Mouse (Mus musculus): ENCODE results near the gene Atp5f1.
"Not testable (repeated sequence)": the region's sequence is repeated elsewhere in the genome, so short reads cannot be mapped to it uniquely, and the experiment has no call there.

The Atp5f1 gene

GRCm38 (mm10) chr3:105959999-105960398, at the start of gene Atp5f1:
TSS of gene Atp5f1 (minus strand) at chr3:105960099.
- DNase-seq (ENCODE audit: low read depth, low spot score), result peak; percentile 9

- peak; percentile 57 for DNase-seq (ENCODE audit: low read depth, low spot score)
These were observed 43.5 kb upstream of the Atp5f1 start for GRCm38 (mm10) chr3:106003360-106003759.

DNA sequence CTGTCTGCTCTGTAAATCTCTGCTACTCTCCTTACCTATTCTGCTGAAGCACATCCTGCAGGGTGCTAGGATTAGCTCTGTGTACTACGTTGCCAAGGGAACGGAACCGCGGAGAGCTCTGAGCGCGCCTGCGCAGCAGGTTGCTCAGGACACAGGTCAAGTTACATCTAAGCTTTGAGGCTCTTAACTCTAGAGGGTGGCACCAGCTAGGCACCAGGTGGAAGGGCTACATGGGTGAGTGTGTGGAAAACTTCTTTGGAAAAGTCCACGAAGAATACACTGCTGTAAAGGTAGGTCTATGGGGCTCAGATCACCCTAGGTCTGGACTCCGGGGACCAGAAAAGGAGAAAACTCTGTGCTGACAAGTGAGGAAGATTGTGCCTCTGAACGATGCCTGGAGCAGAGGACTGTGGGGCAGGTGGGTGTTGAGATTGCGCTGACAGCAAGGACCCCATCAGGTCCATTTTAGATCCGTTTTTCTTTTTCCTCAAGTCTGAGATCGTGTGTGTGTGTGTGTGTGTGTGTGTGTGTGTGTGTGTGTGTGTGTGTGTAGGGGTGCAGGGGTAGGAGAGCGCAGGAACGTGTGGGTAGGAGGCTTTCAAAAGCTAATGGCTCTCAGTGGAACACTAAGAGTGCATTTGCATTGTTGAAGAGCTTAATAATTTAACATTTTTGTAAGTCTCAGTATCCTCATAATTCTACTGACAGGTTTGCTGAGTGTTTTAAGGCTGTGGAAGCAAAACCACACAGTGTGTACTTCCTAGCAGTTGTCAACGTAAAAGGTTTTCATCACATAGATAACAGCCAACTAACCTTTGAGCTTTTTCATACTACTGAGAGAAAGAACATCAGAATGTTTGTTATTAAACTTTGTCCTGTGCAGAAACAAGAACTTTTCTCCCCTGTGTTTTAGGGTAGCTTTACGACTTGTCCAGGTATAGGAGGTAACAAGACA, 41.8 kb upstream of the Atp5f1 start:
- DNase-seq (ENCODE audit: low read depth, low spot score), result peak; percentile 88

GRCm38 (mm10) chr3:106000707-106001375, 40.9 kb upstream of the Atp5f1 start:
- DNase-seq (ENCODE audit: low read depth, low spot score), result no peak

DNA sequence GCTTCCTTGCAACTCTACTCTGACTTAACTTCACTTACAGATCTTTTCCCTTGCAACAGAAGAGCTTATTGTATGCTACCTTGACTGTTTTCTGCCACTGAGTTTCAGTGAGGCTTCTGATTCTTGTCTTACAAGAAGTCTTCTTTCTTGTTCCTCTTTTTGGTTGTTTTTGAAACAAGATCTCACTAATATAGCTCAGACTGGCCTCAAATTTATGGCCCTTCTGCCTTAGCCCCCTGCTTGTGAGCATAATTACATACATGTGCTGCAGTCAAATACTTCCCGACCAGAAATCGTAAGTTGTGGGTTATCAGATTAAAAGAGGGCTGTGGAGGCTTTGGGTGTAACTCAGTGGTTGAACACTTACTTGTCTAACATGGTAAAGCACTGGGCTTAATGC, 34.8 kb upstream of the Atp5f1 start:
- DNase-seq (ENCODE audit: low read depth, low spot score), result no peak

DNA sequence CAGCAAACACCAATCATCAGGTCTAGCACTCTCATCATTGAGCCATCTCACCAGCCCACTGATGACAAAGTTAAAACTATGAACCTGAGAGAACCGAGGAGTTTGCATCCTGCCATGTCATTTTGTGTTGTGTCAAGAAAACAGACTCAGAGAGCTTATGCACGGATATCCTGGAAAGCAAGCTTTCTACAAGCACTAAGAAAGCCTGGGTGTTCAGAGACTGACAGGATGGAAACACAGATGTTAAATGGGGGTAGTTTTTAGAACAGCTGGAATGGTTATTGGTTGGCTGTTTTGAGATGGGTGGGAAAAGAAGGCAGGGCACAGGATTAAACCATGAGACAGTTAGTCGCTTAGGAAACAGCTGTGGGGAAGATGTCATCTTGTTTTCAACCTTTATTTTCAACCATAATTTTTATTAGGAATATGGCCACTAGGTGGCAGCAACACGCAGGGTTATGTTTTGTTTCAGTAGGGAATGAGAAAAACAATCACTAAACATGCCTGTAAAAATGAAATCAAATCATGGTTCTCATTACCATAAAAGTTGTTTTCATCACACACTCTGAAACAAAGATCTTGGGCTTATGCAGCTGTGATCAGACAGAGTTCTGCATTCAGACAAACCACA, 31.9 kb upstream of the Atp5f1 start:
- DNase-seq (ENCODE audit: low read depth, low spot score), result peak; percentile 79

- not testable (repeated sequence) for DNase-seq (ENCODE audit: low read depth, low spot score)
These were observed 29.7 kb upstream of the Atp5f1 start for GRCm38 (mm10) chr3:105989611-105990010.

GRCm38 (mm10) chr3:105974174-105974573, 14.3 kb upstream of the Atp5f1 start:
- no peak for DNase-seq (ENCODE audit: low read depth, low spot score)

DNA sequence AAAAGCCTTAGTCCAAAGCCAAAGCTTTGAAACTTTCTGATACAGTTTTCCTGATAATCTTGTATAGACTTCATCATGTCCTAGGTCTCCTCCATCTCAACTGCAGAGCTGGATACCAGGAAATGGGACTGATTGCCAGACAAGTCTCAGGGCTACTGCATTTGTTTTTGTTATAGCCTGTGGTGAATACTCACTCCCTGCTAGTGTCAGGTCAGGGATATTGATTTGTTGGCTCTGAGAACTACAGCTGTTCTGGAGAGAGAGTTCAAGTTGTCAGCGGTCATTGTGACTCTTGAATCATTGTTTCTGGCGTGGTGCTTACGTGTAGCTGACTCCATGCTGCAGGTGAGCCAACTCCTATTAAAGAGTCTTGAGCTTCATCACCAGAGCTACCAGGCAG, 13.5 kb upstream of the Atp5f1 start, which contains the start of gene Ovgp1:
Ovgp1 (plus strand) TSS at position 301 of the 400 bp plus-strand sequence.
- DNase-seq (ENCODE audit: low read depth, low spot score), result no peak

DNA sequence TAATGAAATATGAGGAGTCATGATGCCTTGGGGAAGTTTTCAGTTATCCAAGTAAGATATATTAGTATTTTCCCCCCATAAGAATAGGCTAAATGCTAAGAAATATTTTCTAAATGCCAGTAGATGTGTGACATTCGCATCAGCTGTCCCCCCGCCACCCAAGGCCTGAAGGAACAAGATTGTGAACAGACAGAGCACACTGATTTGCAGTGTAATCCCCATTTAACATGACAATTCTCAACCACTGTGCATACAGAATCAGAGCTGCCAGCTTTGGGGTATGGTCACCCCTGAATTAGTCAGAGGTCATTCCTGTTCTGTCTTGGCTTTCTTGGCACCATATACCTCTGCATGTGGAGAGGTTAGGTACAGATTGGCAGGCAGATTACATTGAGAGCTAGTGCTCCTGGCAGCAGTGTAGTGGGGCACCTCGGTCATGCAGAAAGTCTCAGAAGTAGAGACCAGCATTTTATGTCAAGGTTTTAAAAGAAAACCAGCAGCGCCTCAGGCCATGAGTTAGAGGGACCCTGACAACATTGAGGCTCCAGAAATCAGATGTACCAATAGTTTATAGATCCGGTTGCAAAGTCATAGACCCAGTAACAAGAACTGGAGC, 12.0 kb upstream of the Atp5f1 start:
- no peak for DNase-seq (ENCODE audit: low read depth, low spot score)

- peak; percentile 47 for DNase-seq (ENCODE audit: low read depth, low spot score)
These were observed 801 bp upstream of the Atp5f1 start for GRCm38 (mm10) chr3:105960700-105961099.

GRCm38 (mm10) chr3:105959585-105959984, 314 bp downstream of the Atp5f1 start:
- no peak for DNase-seq (ENCODE audit: low read depth, low spot score)

- peak; percentile 98 for DNase-seq (ENCODE audit: low read depth, low spot score)
These were observed 822 bp downstream of the Atp5f1 start, which contains the start of gene Wdr77 for GRCm38 (mm10) chr3:105958974-105959580. TSS of gene Wdr77 (plus strand) at chr3:105959369.

DNA sequence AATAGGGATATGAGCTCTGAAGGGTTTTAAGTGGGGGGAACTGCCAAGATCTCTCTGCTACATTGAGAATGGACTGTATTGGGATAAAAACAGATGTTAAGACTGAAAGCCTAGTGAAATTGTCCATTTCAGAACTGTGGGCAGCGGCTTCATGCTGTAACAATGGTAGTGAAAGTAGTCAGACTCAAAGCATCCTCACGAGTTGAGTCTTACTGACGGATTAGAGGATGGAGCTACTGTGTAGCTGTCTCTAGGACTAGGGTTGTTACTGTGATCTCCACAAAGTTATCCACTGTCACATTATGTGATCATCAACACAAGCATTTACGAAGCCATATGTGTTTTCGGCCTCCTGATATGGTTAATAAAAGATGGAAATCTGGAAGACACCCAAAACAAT, 1.7 kb downstream of the Atp5f1 start:
- DNase-seq (ENCODE audit: low read depth, low spot score), result peak; percentile 9

- DNase-seq (ENCODE audit: low read depth, low spot score), result peak; percentile 8
These were observed 2.7 kb downstream of the Atp5f1 start for GRCm38 (mm10) chr3:105957235-105957634.

DNA sequence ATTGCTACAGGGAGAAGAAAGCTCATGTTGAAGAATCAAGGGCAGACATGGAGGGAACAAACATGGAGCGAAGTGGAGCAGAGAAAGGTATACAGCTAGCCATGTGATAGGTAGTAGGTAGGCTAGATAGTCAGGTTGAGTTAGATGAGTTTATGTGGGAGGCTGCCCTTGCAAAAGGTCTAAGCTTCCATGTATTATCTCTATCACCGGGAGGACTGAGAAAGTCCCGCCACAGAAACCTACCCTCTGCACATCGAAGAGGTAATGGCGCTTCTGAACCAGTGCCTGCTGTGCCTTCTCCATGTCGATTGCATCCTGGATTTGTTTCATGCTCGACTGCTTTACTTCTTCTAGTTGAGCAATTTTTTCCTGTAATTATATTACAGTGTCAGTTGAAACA, 8.6 kb downstream of the Atp5f1 start:
- no peak for DNase-seq (ENCODE audit: low read depth, low spot score)

GRCm38 (mm10) chr3:105936111-105936510, 23.8 kb downstream of the Atp5f1 start:
- no peak for DNase-seq (ENCODE audit: low read depth, low spot score)

GRCm38 (mm10) chr3:105935033-105935432, 24.9 kb downstream of the Atp5f1 start:
- DNase-seq (ENCODE audit: low read depth, low spot score), result no peak

DNA sequence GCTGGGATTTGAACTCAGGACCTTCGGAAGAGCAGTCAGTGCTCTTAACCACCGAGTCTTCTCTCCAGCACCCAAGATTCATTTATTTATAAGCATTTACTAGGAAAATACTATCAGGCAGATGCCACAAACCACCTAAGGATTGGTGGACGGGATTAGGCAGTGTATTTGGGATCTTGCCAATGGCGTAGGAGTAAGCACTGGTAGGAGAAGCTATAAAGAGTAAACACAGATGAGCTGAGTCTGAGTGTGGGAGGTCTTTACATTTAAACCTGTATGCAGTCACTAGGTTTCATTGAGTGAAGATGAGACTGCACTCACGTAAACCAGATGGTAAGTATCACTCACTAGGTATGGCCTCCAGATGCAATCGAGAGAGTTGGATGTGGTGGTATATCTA, 26.0 kb downstream of the Atp5f1 start:
- no peak for DNase-seq (ENCODE audit: low read depth, low spot score)

GRCm38 (mm10) chr3:105932240-105933071, 27.4 kb downstream of the Atp5f1 start, which contains the start of gene I830077J02Rik:
TSS of gene I830077J02Rik (minus strand) at chr3:105932664.
- no peak for DNase-seq (ENCODE audit: low read depth, low spot score)

Measured in CD4-positive, CD25-positive, alpha-beta regulatory T cell, adult 2 months (primary cell).